Mouse (Mus musculus) bone marrow macrophage, adult 2 months (primary cell): Measurements from ENCODE around the gene Nebl.

ENCODE experiments used
- CTCF ChIP-seq: IDR thresholded peaks from 2 replicates; pipeline ENCODE4 v1.5.1; 2012; ENCODE audit warnings: low read depth, mild to moderate bottlenecking, low read length, moderate library complexity
- POLR2A ChIP-seq: IDR thresholded peaks from 2 replicates; pipeline ENCODE4 v1.6.1; 2012; ENCODE audit warnings: mild to moderate bottlenecking, low read depth, low read length, borderline replicate concordance

- TF ChIP-seq POLR2A (no peak), CTCF (no peak)
Measured at GRCm38 (mm10) chr2:17643869-17644268, 87.4 kb downstream of the Nebl start.
